Mouse (Mus musculus): ENCODE data around the gene Polr3g. TPM values are rescaled to one million over a fixed set of nuclear protein-coding genes. Genes with fewer than 3 reads are reported as not detected.
"Not testable (repeated sequence)": the region's sequence is repeated elsewhere in the genome, so short reads cannot be mapped to it uniquely, and the experiment has no call there.

Polr3g gene
- total RNA-seq, 2 experiments from 2014 or later = 1.4 to 3.4 TPM

GRCm38 (mm10) chr13:81691606-81692005 is 19.2 kb downstream of the Polr3g start:
- ATAC-seq (replicated peaks; ENCODE audit: low FRiP score, poor library complexity, severe bottlenecking) = peak; percentile 88

GRCm38 (mm10) chr13:81690477-81690876 is 20.3 kb downstream of the Polr3g start:
- peak; percentile 67 for ATAC-seq (replicated peaks; ENCODE audit: low FRiP score, poor library complexity, severe bottlenecking)

GRCm38 (mm10) chr13:81689587-81689986 is 21.2 kb downstream of the Polr3g start:
- ATAC-seq (replicated peaks; ENCODE audit: low FRiP score, poor library complexity, severe bottlenecking) = peak; percentile 80

GRCm38 (mm10) chr13:81684884-81685283 is 25.9 kb downstream of the Polr3g start:
- ATAC-seq (replicated peaks; ENCODE audit: low FRiP score, poor library complexity, severe bottlenecking) = no peak

GRCm38 (mm10) chr13:81684258-81684657 is 26.6 kb downstream of the Polr3g start:
- no peak for ATAC-seq (replicated peaks; ENCODE audit: low FRiP score, poor library complexity, severe bottlenecking)

- peak; percentile 55 for ATAC-seq (replicated peaks; ENCODE audit: low FRiP score, poor library complexity, severe bottlenecking)
Observed at GRCm38 (mm10) chr13:81683107-81683506, 27.7 kb downstream of the Polr3g start.

- ATAC-seq (replicated peaks; ENCODE audit: low FRiP score, poor library complexity, severe bottlenecking) = no peak
Observed at GRCm38 (mm10) chr13:81675333-81675732, 35.5 kb downstream of the Polr3g start.

- no peak for ATAC-seq (replicated peaks; ENCODE audit: low FRiP score, poor library complexity, severe bottlenecking)
Observed at GRCm38 (mm10) chr13:81667713-81668112, 43.1 kb downstream of the Polr3g start.

GRCm38 (mm10) chr13:81664331-81664698 is 46.5 kb downstream of the Polr3g start:
- no peak for ATAC-seq (replicated peaks; ENCODE audit: low FRiP score, poor library complexity, severe bottlenecking)

- ATAC-seq (replicated peaks; ENCODE audit: low FRiP score, poor library complexity, severe bottlenecking) = peak; percentile 91
Observed at GRCm38 (mm10) chr13:81663566-81664330, 47.1 kb downstream of the Polr3g start.

GRCm38 (mm10) chr13:81658053-81658752 is 52.6 kb downstream of the Polr3g start:
- ATAC-seq (replicated peaks; ENCODE audit: low FRiP score, poor library complexity, severe bottlenecking) = peak; percentile 2; the same call in 1 of the 2 replicates

GRCm38 (mm10) chr13:81657351-81658052 is 53.3 kb downstream of the Polr3g start, which contains the start of gene Lysmd3:
Lysmd3 (plus strand) TSS chr13:81657663.
- peak; percentile 96 for ATAC-seq (replicated peaks; ENCODE audit: low FRiP score, poor library complexity, severe bottlenecking)

- no peak for ATAC-seq (replicated peaks; ENCODE audit: low FRiP score, poor library complexity, severe bottlenecking)
Observed at GRCm38 (mm10) chr13:81657008-81657350, 53.8 kb downstream of the Polr3g start.

- ATAC-seq (replicated peaks; ENCODE audit: low FRiP score, poor library complexity, severe bottlenecking) = no peak
Observed at GRCm38 (mm10) chr13:81656091-81656850, 54.5 kb downstream of the Polr3g start.

GRCm38 (mm10) chr13:81650382-81650781 is 60.4 kb downstream of the Polr3g start:
- ATAC-seq (replicated peaks; ENCODE audit: low FRiP score, poor library complexity, severe bottlenecking) = not testable (repeated sequence)

- ATAC-seq (replicated peaks; ENCODE audit: low FRiP score, poor library complexity, severe bottlenecking) = no peak
Observed at GRCm38 (mm10) chr13:81646348-81646747, 64.5 kb downstream of the Polr3g start.

- ATAC-seq (replicated peaks; ENCODE audit: low FRiP score, poor library complexity, severe bottlenecking) = no peak
Observed at GRCm38 (mm10) chr13:81644047-81644565, 66.7 kb downstream of the Polr3g start.

GRCm38 (mm10) chr13:81642491-81643149 is 68.2 kb downstream of the Polr3g start:
- ATAC-seq (replicated peaks; ENCODE audit: low FRiP score, poor library complexity, severe bottlenecking) = peak; percentile 87

Data from erythroid progenitor cell, adult 5-6 weeks (primary cell).